Mouse (Mus musculus): ENCODE data around the gene Olfr116. TPM values are rescaled to one million over a fixed set of nuclear protein-coding genes. Genes with fewer than 3 reads are reported as not detected.

The Olfr116 gene
- not detected in 2 replicates for polyA plus RNA-seq (2012; rRNA removed; ENCODE audit: low replicate concordance)

DNA sequence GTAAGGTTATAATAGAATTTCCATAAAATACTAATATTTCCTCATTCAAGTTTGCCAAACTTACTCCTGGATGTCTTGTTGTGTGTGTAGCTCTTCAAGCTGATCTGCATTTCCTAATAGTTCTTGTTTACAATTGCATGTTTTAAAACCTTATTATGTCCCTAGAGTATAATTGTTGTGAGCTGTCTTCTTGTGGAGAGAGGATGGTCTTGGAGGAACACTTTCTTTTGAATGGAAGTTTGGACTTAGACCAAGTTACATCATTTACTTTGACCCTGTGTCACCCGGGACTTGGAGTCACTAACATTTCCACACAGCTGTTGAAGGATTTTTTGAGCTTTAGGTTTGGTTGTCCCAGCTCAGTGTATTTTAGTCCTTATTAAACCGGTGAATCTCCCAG, at the start of gene Olfr116, which contains the start of gene Olfr115:
Gene Olfr116 (minus strand): TSS at position 191 of the 400 bp plus-strand sequence.
Gene Olfr115 (minus strand): TSS at position 101 of the 400 bp plus-strand sequence.

DNA sequence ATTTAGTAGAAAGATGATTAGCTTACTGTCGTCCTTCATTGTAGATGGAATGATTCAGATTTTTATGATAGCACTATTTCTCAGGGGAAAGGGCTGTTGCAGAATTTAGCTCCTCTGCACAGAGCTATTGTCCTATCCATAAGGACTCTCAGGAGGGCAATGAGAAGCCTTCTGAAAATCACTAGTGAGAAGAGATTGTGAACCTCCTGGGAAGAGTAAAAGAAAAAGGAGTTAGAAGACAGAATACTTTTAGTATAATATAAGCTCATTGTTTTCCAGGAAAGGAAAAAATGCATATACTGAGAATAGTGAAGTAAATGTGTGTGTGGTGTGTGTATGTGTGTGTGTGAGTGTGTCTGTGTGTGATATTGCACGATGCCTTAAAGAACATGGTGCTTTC, 39.7 kb upstream of the Olfr116 start, which contains the start of gene Olfr118:
Gene Olfr118 (plus strand): TSS at position 301 of the 400 bp plus-strand sequence.

DNA sequence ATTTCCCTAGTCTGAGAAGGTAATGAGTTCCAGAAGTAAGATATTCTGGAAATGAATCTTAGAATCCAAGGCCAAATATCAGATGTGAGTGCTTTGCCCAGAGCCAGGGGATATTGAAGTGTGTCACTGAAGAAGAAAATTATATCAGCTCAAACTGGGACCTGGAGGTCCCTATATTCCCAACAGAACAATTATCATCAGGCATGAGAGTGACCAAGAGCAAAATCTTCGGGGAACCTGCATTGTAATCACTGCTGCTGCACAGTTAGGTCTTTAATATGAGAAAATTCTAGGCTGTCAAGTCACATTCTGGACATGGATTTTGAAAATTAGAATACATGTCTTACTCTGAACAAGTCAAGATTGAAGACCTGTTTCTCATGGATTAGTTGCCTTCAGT, 36.7 kb upstream of the Olfr116 start, which contains the start of gene Olfr117:
Gene Olfr117 (minus strand): TSS at position 101 of the 400 bp plus-strand sequence.

DNA sequence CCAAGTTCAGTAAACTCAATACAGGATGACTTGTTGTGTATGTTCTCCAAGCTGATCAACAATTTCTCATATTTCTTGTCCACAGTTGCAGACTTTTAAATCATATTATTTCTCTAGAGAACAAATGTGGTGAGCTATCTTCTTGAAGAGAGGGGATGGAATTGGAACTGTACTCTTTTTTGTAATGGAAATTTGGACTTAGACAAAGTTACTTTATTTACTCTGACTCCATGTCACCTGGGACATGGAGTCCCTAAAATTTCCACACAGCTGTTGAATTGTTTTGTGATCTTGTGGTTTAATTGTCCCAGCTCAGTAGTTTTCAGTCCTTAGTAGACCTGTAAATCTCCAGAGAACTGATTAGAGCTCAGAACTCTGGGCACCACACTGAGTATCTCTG, 34.4 kb downstream of the Olfr116 start, which contains the start of gene Olfr114:
Gene Olfr114 (minus strand): TSS at position 101 of the 400 bp plus-strand sequence.

DNA sequence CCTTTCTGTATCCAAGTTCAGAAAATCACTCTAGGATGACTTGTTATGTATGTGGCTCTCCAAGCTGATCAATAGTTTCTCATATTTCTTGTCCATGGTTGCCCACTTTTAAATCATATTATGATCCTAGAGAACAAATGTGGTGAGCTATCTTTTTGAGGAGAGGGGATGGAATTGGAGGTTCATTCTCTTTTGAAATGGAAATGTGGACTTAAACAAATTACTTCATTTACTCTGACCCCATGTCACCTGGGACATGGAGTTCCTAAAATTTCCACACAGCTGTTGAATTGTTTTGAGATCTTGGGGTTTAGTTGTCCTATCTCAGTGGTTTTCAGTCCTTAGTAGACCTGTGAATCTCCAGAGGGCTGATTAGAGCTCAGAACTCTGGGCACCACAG, 49.4 kb downstream of the Olfr116 start, which contains the start of gene Olfr113:
Gene Olfr113 (minus strand): TSS at position 101 of the 400 bp plus-strand sequence.

Other genes starting within 250 kb of the Olfr116 start
- not detected in 2 replicates for gene Olfr105-ps, start 248.2 kb downstream of the Olfr116 start, polyA plus RNA-seq (2012; rRNA removed; ENCODE audit: low replicate concordance)
- gene Olfr106-ps, start 236.8 kb downstream of the Olfr116 start, polyA plus RNA-seq (2012; rRNA removed; ENCODE audit: low replicate concordance), result not detected in 2 replicates
- not detected in 2 replicates for gene Olfr107, start 228.0 kb downstream of the Olfr116 start, polyA plus RNA-seq (2012; rRNA removed; ENCODE audit: low replicate concordance)
- gene Olfr108, start 181.7 kb downstream of the Olfr116 start, polyA plus RNA-seq (2012; rRNA removed; ENCODE audit: low replicate concordance), result not detected in 2 replicates
- not detected in 2 replicates for gene Olfr109, start 168.3 kb downstream of the Olfr116 start, polyA plus RNA-seq (2012; rRNA removed; ENCODE audit: low replicate concordance)
- 0.15 and 0.34 TPM in 2 replicates for gene H2-M2, start 143.6 kb downstream of the Olfr116 start, polyA plus RNA-seq (2012; rRNA removed; ENCODE audit: low replicate concordance)
- not detected in 2 replicates for gene Olfr110, start 134.7 kb downstream of the Olfr116 start, polyA plus RNA-seq (2012; rRNA removed; ENCODE audit: low replicate concordance)
- gene Olfr111, start 119.2 kb downstream of the Olfr116 start, polyA plus RNA-seq (2012; rRNA removed; ENCODE audit: low replicate concordance), result 0.17 TPM in 1 of 2 replicates, not detected in the other
- not detected in 2 replicates for gene Olfr112, start 57.7 kb downstream of the Olfr116 start, polyA plus RNA-seq (2012; rRNA removed; ENCODE audit: low replicate concordance)
- gene Olfr113, start 49.5 kb downstream of the Olfr116 start, polyA plus RNA-seq (2012; rRNA removed; ENCODE audit: low replicate concordance), result not detected in 2 replicates
- gene Olfr114, start 34.5 kb downstream of the Olfr116 start, polyA plus RNA-seq (2012; rRNA removed; ENCODE audit: low replicate concordance), result not detected in 2 replicates
- gene Olfr115, start 90 bp downstream of the Olfr116 start, polyA plus RNA-seq (2012; rRNA removed; ENCODE audit: low replicate concordance), result not detected in 2 replicates
- gene Olfr117, start 36.6 kb upstream of the Olfr116 start, polyA plus RNA-seq (2012; rRNA removed; ENCODE audit: low replicate concordance), result not detected in 2 replicates
- not detected in 2 replicates for gene Olfr118, start 39.8 kb upstream of the Olfr116 start, polyA plus RNA-seq (2012; rRNA removed; ENCODE audit: low replicate concordance)
- not detected in 2 replicates for gene Olfr119, start 69.4 kb upstream of the Olfr116 start, polyA plus RNA-seq (2012; rRNA removed; ENCODE audit: low replicate concordance)
- gene Olfr120, start 94.6 kb upstream of the Olfr116 start, polyA plus RNA-seq (2012; rRNA removed; ENCODE audit: low replicate concordance), result not detected in 2 replicates
- not detected in 2 replicates for gene Olfr121, start 121.7 kb upstream of the Olfr116 start, polyA plus RNA-seq (2012; rRNA removed; ENCODE audit: low replicate concordance)
- not detected in 2 replicates for gene Olfr122, start 141.4 kb upstream of the Olfr116 start, polyA plus RNA-seq (2012; rRNA removed; ENCODE audit: low replicate concordance)
- gene Olfr123, start 166.3 kb upstream of the Olfr116 start, polyA plus RNA-seq (2012; rRNA removed; ENCODE audit: low replicate concordance), result not detected in 2 replicates
- gene Olfr124, start 172.7 kb upstream of the Olfr116 start, polyA plus RNA-seq (2012; rRNA removed; ENCODE audit: low replicate concordance), result not detected in 2 replicates
- not detected in 2 replicates for gene Olfr125, start 205.8 kb upstream of the Olfr116 start, polyA plus RNA-seq (2012; rRNA removed; ENCODE audit: low replicate concordance)
- gene Olfr126, start 220.3 kb upstream of the Olfr116 start, polyA plus RNA-seq (2012; rRNA removed; ENCODE audit: low replicate concordance), result not detected in 2 replicates

Data from subcutaneous adipose tissue, adult 2 months (tissue).